Comparison of ENCODE assay signal across 30 mouse cellular contexts in the genomic region with DNA sequence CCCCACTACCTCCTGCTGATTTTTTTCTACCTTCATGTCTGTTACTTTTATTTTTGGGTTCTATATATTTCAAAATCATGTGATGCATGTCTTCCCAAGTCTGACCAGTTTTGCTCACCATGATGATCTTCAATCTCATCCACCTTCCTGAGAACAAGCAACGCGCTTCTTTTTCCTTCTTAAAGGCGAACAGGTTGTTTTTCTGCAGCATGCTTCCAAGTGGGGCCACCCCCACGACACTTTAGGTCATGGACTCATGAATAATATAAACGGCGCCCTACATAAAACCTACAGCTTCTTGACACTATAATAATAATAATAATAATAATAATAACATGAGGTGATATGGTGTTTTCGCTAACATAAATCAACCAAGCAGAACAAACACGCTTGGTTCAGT. TPM values are rescaled to one million over a fixed set of nuclear protein-coding genes. Genes with fewer than 3 reads are reported as not detected.
"Had no signal": no experiment of that assay in that cellular context is flagged by ENCODE, and none has a peak within 500 bp of the region (broad histone marks: within the 10 kb centered on the region; RNA-seq: fewer than 3 reads in every experiment).

No protein-coding gene starts in this region.

- H3K9ac ChIP-seq: embryonic facial prominence, embryonic 12.5 days; embryonic facial prominence, embryonic 13.5 days; embryonic facial prominence, embryonic 15.5 days; forebrain, embryonic 12.5 days; forebrain, embryonic 13.5 days; forebrain, embryonic 15.5 days; forebrain, postnatal 0 days had no signal

- H3K4me2 ChIP-seq: embryonic facial prominence, embryonic 12.5 days; embryonic facial prominence, embryonic 13.5 days; embryonic facial prominence, embryonic 15.5 days; forebrain, embryonic 12.5 days; forebrain, embryonic 13.5 days; forebrain, embryonic 15.5 days had no signal

- H3K9me3 ChIP-seq: embryonic facial prominence, embryonic 12.5 days; embryonic facial prominence, embryonic 13.5 days; embryonic facial prominence, embryonic 15.5 days; forebrain, embryonic 10.5 days; forebrain, embryonic 12.5 days; forebrain, embryonic 13.5 days; forebrain, embryonic 15.5 days had no signal

- H3K4me3 ChIP-seq: embryonic facial prominence, embryonic 10.5 days; embryonic facial prominence, embryonic 12.5 days; embryonic facial prominence, embryonic 13.5 days; embryonic facial prominence, embryonic 15.5 days; erythroblast, embryonic 14.5 days; forebrain, embryonic 10.5 days; forebrain, embryonic 12.5 days; forebrain, embryonic 13.5 days; forebrain, embryonic 15.5 days; gastrocnemius, adult 2 months; heart, adult 2 months had no signal

- DNase-seq: cerebellum, adult 2 months; cerebellum, adult 8-10 months; cerebellum, adult 9-10 months; cerebellum, adult 9-11 months; cerebellum, postnatal 10 days; cerebellum, postnatal 14 days; cerebellum, postnatal 25 days; cerebellum, postnatal 36 days; embryo, embryonic 11 days; forebrain, postnatal 0 days; gastrocnemius, adult 2 months; gastrocnemius, postnatal 10 days; gastrocnemius, postnatal 14 days; gastrocnemius, postnatal 25 days; gastrocnemius, postnatal 36 days; heart, adult 18-20 months; heart, adult 2 months had no signal

- H3K27me3 ChIP-seq: embryonic facial prominence, embryonic 12.5 days; embryonic facial prominence, embryonic 13.5 days; embryonic facial prominence, embryonic 15.5 days; forebrain, embryonic 12.5 days; forebrain, embryonic 13.5 days; forebrain, embryonic 15.5 days had no signal

- H3K27ac ChIP-seq: embryonic facial prominence, embryonic 10.5 days; embryonic facial prominence, embryonic 12.5 days; embryonic facial prominence, embryonic 13.5 days; embryonic facial prominence, embryonic 15.5 days; forebrain, embryonic 10.5 days; forebrain, embryonic 12.5 days; forebrain, embryonic 13.5 days; forebrain, embryonic 15.5 days; gastrocnemius, adult 2 months; heart, adult 2 months had no signal

- H3K36me3 ChIP-seq: embryonic facial prominence, embryonic 10.5 days; embryonic facial prominence, embryonic 12.5 days; embryonic facial prominence, embryonic 13.5 days; embryonic facial prominence, embryonic 15.5 days; forebrain, embryonic 10.5 days; forebrain, embryonic 12.5 days; forebrain, embryonic 15.5 days had no signal

- ATAC-seq: forebrain, embryonic 13.5 days; forebrain, embryonic 14.5 days; forebrain, embryonic 15.5 days; forebrain, embryonic 16.5 days; forebrain, postnatal 0 days had no signal

RNA-seq across cellular contexts. Expression of gene Ccdc3, which starts 23.2 kb away (rescaled TPM):
- total RNA-seq: common myeloid progenitor, adult 5-6 weeks; granulocyte monocyte progenitor cell, adult 5-6 weeks had no signal
